Mouse (Mus musculus) cerebellum, adult 11 months (tissue): Measurements from ENCODE around the gene Odf3.
"Not testable (repeated sequence)": the region's sequence is repeated elsewhere in the genome, so short reads cannot be mapped to it uniquely, and the experiment has no call there.

Experiments
- DNase-seq: peaks from one replicate; pipeline ENCODE4 v3.0.0; 2022

The Odf3 gene

GRCm38 (mm10) chr7:140881696-140882468, 34.3 kb downstream of the Odf3 start, which contains the start of the genes Psmd13 and Sirt3:
Psmd13 (plus strand) TSS chr7:140881968.
Sirt3 (minus strand) TSS chr7:140882309.
- DNase-seq: peak; percentile 87

GRCm38 (mm10) chr7:140882469-140882803, 34.8 kb downstream of the Odf3 start:
- no peak for DNase-seq

- not testable (repeated sequence) for DNase-seq
Observed at GRCm38 (mm10) chr7:140890636-140891035, 43.0 kb downstream of the Odf3 start.

- DNase-seq: no peak
Observed at GRCm38 (mm10) chr7:140894031-140894430, 46.4 kb downstream of the Odf3 start.

GRCm38 (mm10) chr7:140894611-140895010, 47.0 kb downstream of the Odf3 start:
- DNase-seq: no peak

GRCm38 (mm10) chr7:140897863-140898262, 50.3 kb downstream of the Odf3 start:
- no peak for DNase-seq

GRCm38 (mm10) chr7:140899121-140899520, 51.5 kb downstream of the Odf3 start:
- no peak for DNase-seq

GRCm38 (mm10) chr7:140900220-140900619, 52.6 kb downstream of the Odf3 start, which contains the start of gene Cox8b:
Cox8b (minus strand) TSS chr7:140900446.
- DNase-seq: no peak
